8 mouse cellular contexts compared by ENCODE assay signal in the genomic region with DNA sequence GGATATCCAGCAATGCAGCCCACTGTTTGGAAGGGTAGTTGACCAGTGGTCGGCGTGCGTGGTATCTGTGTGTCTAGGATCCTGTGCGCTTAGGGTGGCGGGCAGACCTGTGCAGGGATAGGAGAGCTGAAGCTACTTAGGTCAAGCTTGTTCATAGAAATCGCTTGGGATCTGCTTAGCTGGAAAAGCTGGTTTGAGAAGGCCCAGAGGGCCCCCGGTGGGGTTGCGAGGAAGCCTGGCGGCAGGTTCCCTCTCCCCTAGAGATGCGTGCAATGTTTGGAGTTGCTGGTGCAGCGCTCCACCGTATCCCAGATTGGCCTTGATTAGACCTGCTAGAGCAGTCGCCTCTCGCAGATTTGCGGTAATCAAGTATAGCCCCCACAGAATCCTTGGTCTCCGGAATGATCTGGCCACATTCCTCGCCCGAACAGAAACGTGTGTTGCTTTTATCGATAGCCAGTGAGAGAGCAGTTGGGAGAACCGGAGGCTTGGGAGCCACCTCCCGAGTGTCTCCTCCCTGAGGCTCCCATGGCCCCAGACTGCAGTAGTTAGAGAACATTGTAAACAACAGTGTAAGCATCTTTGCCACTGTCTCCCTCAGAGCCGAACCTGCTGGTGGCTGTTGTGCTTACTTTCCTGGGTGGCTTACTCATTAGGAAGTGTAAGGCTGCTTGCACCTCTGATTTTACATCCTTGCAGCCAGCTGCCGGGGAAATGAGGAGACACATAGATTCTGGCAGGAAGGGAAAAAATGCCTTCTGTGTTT. TPM values are rescaled to one million over a fixed set of nuclear protein-coding genes. Genes with fewer than 3 reads are reported as not detected.
DNase-seq lines count a peak whose midpoint lies in the region; ATAC-seq and TF ChIP-seq lines count a peak whose summit lies in the region.

No protein-coding gene starts in this region.

- peaks cover 5% of the 10 kb centered on the region; the same call in 1 of the 2 replicates for H3K4me1 ChIP-seq in kidney, postnatal 0 days (replicated peaks; ENCODE audit: insufficient read depth, low read length)
- no peaks in the 10 kb centered on the region for H3K4me1 ChIP-seq in liver, embryonic 14.5 days (replicated peaks; ENCODE audit: control insufficient read depth in 2 of 2, insufficient read depth in 2 of 2, low read length in 1 of 2)
- H3K4me1 ChIP-seq in neural tube, embryonic 12.5 days: peaks cover 15% of the 10 kb centered on the region

- H3K9me3 ChIP-seq in kidney, postnatal 0 days (replicated peaks; ENCODE audit: low read length): no peaks in the 10 kb centered on the region
- H3K9me3 ChIP-seq in liver, embryonic 14.5 days (ENCODE audit: control insufficient read depth, low read length): no peaks in the 10 kb centered on the region
- H3K9me3 ChIP-seq in neural tube, embryonic 12.5 days: no peaks in the 10 kb centered on the region

- TF ChIP-seq EP300 in liver, embryonic 14.5 days (IDR thresholded peaks at IDR 0.05; ENCODE audit: low read depth): no peak

- peak; percentile 7 for DNase-seq in adrenal gland, adult 2 months
- DNase-seq in adrenal gland, postnatal 4 days (ENCODE audit: low spot score in 2 of 2): no peak
- DNase-seq in cerebellum, postnatal 14 days: peak; percentile 61 to 67
- DNase-seq in heart, adult 18-20 months: peak; percentile 4 to 36
- peak; percentile 38 for DNase-seq in kidney, postnatal 0 days (ENCODE audit: low spot score)
- no peak for DNase-seq in liver, embryonic 14.5 days (ENCODE audit: low read depth in 3 of 3, low spot score in 3 of 3)

- peak overlapping the region; percentile 9 for H3K9ac ChIP-seq in kidney, postnatal 0 days (ENCODE audit: low read depth, low read length)
- no peak overlapping the region for H3K9ac ChIP-seq in liver, embryonic 14.5 days (replicated peaks)
- peak overlapping the region; percentile 95 for H3K9ac ChIP-seq in neural tube, embryonic 12.5 days

- no peaks in the 10 kb centered on the region for H3K27me3 ChIP-seq in kidney, postnatal 0 days (ENCODE audit: insufficient read depth, low read length)
- peaks cover 40% of the 10 kb centered on the region for H3K27me3 ChIP-seq in liver, embryonic 14.5 days (ENCODE audit: control insufficient read depth, insufficient read depth, low read length)
- H3K27me3 ChIP-seq in neural tube, embryonic 12.5 days (replicated peaks): no peaks in the 10 kb centered on the region

- H3K4me3 ChIP-seq in kidney, postnatal 0 days (replicated peaks; ENCODE audit: low read depth, low read length): peak overlapping the region; percentile 77
- peak overlapping the region; percentile 25 to 50; a peak in 2 of 4 replicates for H3K4me3 ChIP-seq in liver, embryonic 14.5 days (ENCODE audit: insufficient read depth in 1 of 2, low read depth in 2 of 2, low read length in 2 of 2)
- H3K4me3 ChIP-seq in neural tube, embryonic 12.5 days: peak overlapping the region; percentile 82

- H3K4me2 ChIP-seq in kidney, postnatal 0 days (ENCODE audit: low read length): peak overlapping the region; percentile 89
- H3K4me2 ChIP-seq in liver, embryonic 14.5 days (ENCODE audit: low read depth): peak overlapping the region; percentile 20
- H3K4me2 ChIP-seq in neural tube, embryonic 12.5 days (replicated peaks): peak overlapping the region; percentile 96

- ATAC-seq in kidney, postnatal 0 days (replicated peaks; ENCODE audit: low FRiP score, low read depth): no peak
- ATAC-seq in liver, embryonic 14.5 days (ENCODE audit: insufficient read depth): no peak
- ATAC-seq in neural tube, embryonic 12.5 days (ENCODE audit: low FRiP score, low read depth): no peak
- ATAC-seq in inflammation-experienced regulatory T-cells, adult 6 months: no peak

- 2% methylated on average over 24 of the region's 24 CpGs for WGBS in kidney, postnatal 0 days
- 6% methylated on average over 24 of the region's 24 CpGs for WGBS in liver, embryonic 14.5 days (ENCODE audit: insufficient replicate concordance)
- WGBS in neural tube, embryonic 12.5 days: under 1% methylated on average over 24 of the region's 24 CpGs

- no peak for TF ChIP-seq CTCF in kidney, postnatal 0 days (IDR thresholded peaks at IDR 0.05; ENCODE audit: low read depth)
- TF ChIP-seq CTCF in liver, embryonic 14.5 days (IDR thresholded peaks at IDR 0.05; ENCODE audit: low read depth): no peak

- no peaks in the 10 kb centered on the region for H3K36me3 ChIP-seq in kidney, postnatal 0 days (ENCODE audit: insufficient read depth, low read length)
- no peaks in the 10 kb centered on the region for H3K36me3 ChIP-seq in liver, embryonic 14.5 days (replicated peaks; ENCODE audit: control insufficient read depth, insufficient read depth, low read depth)
- no peaks in the 10 kb centered on the region for H3K36me3 ChIP-seq in neural tube, embryonic 12.5 days

- H3K27ac ChIP-seq in kidney, postnatal 0 days: no peak overlapping the region
- no peak overlapping the region for H3K27ac ChIP-seq in liver, embryonic 14.5 days
- H3K27ac ChIP-seq in neural tube, embryonic 12.5 days: no peak overlapping the region

RNA-seq across cellular contexts. Expression of gene Adgrl3, which starts 2.6 kb away (rescaled TPM):
- 1 to 10 TPM; 3.1 to 3.4 TPM for total RNA-seq in adrenal gland, adult 2 months (2021)
- polyA plus RNA-seq in adrenal gland, adult 2 months (2012; rRNA removed): 1.2 and 1.7 TPM in 2 replicates
- total RNA-seq in adrenal gland, postnatal 4 days (2021): 10 to 100 TPM; 28.0 to 28.4 TPM
- total RNA-seq in heart, adult 18-20 months (2021): 1 to 10 TPM; 3.4 to 4.0 TPM
- polyA plus RNA-seq in kidney, postnatal 0 days (2015; fragmentation: Nextera tagmentation; extraction: Ambion mirVana): 8.8 and 9.7 TPM in 2 replicates
- 0.50 and 0.61 TPM in 2 replicates for polyA plus RNA-seq in liver, embryonic 14.5 days (2012; rRNA removed)
- 0.63 and 0.85 TPM in 2 replicates for polyA plus RNA-seq in liver, embryonic 14.5 days (2014; fragmentation: Nextera tagmentation; extraction: Ambion mirVana)
- polyA plus RNA-seq in neural tube, embryonic 12.5 days (2016; fragmentation: Nextera tagmentation; extraction: Ambion mirVana): 38.2 and 40.0 TPM in 2 replicates
- polyA plus RNA-seq in inflammation-experienced regulatory T-cells, adult 6 months (2017; shearing (Covaris generic)): under 1 TPM in 1 of 3 experiments, not detected in 2; 0.96 TPM

Comparison
In these comparisons a context has a peak if more than half of its experiments do, and no peak if none do; other contexts are left out.
1. DNase-seq: peak in adrenal gland, adult 2 months (single experiment), cerebellum, postnatal 14 days (2 of 2), heart, adult 18-20 months (2 of 2) and kidney, postnatal 0 days (single experiment); none in adrenal gland, postnatal 4 days (0 of 2) and liver, embryonic 14.5 days (0 of 3).
2. H3K4me2 ChIP-seq: peak in every context shown above with its lines; median percentile 96 in neural tube, embryonic 12.5 days; 89 in kidney, postnatal 0 days; 20 in liver, embryonic 14.5 days.
3. Peak in every context shown above with its lines, with median percentiles within 50 percentile points of each other: H3K4me3 ChIP-seq.